Mouse (Mus musculus): ENCODE data around the gene Itgb4. TPM values are rescaled to one million over a fixed set of nuclear protein-coding genes. Genes with fewer than 3 reads are reported as not detected.
"Not testable (repeated sequence)": the region's sequence is repeated elsewhere in the genome, so short reads cannot be mapped to it uniquely, and the experiment has no call there.

The Itgb4 gene
- polyA plus RNA-seq, 1 experiment from 2014 or later, result 10.7 TPM

DNA sequence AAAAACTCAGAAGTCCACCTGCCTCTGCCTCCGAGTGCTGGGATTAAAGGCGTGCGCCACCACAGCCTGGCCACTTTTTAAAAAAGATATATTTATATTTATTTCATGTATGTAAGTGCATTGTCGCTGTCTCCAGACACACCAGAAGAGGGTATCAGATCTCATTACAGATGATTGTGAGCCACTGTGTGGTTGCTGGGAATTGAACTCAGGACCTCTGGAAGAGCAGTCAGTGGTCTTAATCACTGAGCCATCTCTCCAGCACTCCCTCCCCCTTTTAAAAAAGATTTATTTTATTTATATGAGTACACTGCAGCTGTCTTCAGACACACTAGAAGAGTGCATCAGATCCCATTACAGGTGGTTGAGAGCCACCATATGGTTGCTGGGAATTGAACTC lies 44.4 kb downstream of the Itgb4 start:
- not testable (repeated sequence) for DNase-seq (ENCODE audit: low spot score); H3K4me1 ChIP-seq (ENCODE audit: control insufficient read depth, insufficient read depth, low read length); H3K4me2 ChIP-seq (ENCODE audit: low read depth, low read length); H3K27me3 ChIP-seq (replicated peaks; ENCODE audit: control insufficient read depth, insufficient read depth, low read length); H3K4me3 ChIP-seq (ENCODE audit: low read depth, low read length); ATAC-seq (ENCODE audit: low read depth); H3K27ac ChIP-seq (replicated peaks; ENCODE audit: low read depth, low read length); H3K9me3 ChIP-seq (ENCODE audit: control insufficient read depth, low read length); H3K9ac ChIP-seq (ENCODE audit: low read depth, low read length)
- WGBS, result 89% methylated on average over 4 of the region's 4 CpGs
- peaks cover 28% of the 10 kb centered on the region for H3K36me3 ChIP-seq (ENCODE audit: control insufficient read depth, insufficient read depth, low read length)

DNA sequence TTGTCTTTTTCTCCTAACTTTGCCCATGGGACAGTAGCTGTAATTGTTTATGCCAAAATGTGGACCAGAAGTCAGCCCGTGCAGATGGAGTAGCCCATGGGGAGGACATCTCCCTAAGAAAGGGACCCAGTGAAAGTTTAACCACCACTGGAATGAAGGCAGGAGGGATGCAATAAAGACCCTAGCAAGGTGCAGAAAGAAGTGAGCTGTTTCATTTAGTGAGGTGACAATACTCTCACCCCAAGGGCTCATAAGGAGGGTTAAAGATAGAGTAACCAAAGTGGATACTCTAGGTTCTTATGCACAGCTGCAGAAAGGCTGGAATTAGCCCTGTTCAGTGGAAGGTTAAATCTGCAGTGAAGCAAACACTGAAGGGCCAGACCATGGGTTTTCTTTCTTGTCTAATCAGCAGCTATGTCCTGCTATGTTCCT lies 44.9 kb downstream of the Itgb4 start:
- no peak overlapping the region for H3K4me3 ChIP-seq (ENCODE audit: low read depth, low read length)
- 48% methylated on average over 1 of the region's 1 CpGs for WGBS
- H3K9ac ChIP-seq (ENCODE audit: low read depth, low read length), result no peak overlapping the region
- H3K9me3 ChIP-seq (ENCODE audit: control insufficient read depth, low read length), result no peaks in the 10 kb centered on the region
- H3K4me1 ChIP-seq (ENCODE audit: control insufficient read depth, insufficient read depth, low read length), result no peaks in the 10 kb centered on the region
- no peak overlapping the region for H3K4me2 ChIP-seq (ENCODE audit: low read depth, low read length)
- H3K27me3 ChIP-seq (replicated peaks; ENCODE audit: control insufficient read depth, insufficient read depth, low read length), result no peaks in the 10 kb centered on the region
- no peak for DNase-seq (ENCODE audit: low spot score)
- ATAC-seq (ENCODE audit: low read depth), result no peak
- H3K27ac ChIP-seq (replicated peaks; ENCODE audit: low read depth, low read length), result no peak overlapping the region
- H3K36me3 ChIP-seq (ENCODE audit: control insufficient read depth, insufficient read depth, low read length), result peaks cover 28% of the 10 kb centered on the region

DNA sequence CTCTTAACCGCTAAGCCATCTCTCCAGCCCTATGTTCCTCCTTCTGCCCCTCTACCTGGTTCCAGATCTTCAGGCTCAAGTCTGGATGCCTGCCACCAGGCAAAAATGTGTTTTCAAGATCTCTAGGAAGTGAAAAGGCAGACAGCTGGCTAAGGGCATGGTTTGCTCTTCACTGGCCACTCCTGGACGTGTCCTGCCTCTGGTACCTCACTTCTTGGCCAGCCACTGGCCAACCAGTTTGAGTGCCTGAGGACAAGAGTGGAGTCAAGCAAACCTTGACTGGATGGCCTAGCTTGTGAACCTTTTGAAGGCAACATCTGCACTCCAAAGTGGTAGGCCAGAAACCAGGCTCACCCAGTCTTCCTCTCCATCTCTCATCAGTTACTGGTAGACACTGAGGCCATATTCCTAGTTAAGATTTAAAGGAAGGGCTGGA lies 45.5 kb downstream of the Itgb4 start:
- Histone ChIP-seq H3K9me3 (ENCODE audit: control insufficient read depth, low read length) (no peaks in the 10 kb centered on the region), H3K4me3 (ENCODE audit: low read depth, low read length) (no peak overlapping the region), H3K27me3 (replicated peaks; ENCODE audit: control insufficient read depth, insufficient read depth, low read length) (no peaks in the 10 kb centered on the region), H3K4me1 (ENCODE audit: control insufficient read depth, insufficient read depth, low read length) (no peaks in the 10 kb centered on the region), H3K27ac (replicated peaks; ENCODE audit: low read depth, low read length) (no peak overlapping the region; the same call in 1 of the 2 replicates), H3K9ac (ENCODE audit: low read depth, low read length) (no peak overlapping the region), H3K4me2 (ENCODE audit: low read depth, low read length) (no peak overlapping the region), H3K36me3 (ENCODE audit: control insufficient read depth, insufficient read depth, low read length) (peaks cover 28% of the 10 kb centered on the region)
- ATAC-seq (ENCODE audit: low read depth) (no peak), DNase-seq (ENCODE audit: low spot score) (no peak)
- WGBS, result 66% methylated on average over 2 of the region's 2 CpGs

DNA sequence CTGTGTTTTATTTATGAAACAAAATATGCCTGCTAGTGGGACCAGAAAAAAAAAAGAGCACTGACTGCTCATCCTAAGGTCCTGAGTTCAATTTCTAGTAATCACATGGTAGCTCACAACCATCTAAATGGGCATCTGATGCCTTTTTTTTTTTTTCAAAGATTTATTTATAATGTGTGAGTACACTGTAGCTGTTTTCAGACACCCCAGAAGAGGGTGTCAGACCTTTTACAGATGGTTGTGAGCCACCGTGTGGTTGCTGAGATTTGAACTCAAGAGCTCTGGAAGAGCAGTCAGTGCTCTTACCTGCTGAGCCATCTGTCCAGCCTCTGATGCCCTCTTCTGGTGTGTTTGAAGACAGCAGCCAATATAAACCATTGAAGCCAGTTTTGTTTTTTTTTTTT lies 46.0 kb downstream of the Itgb4 start:
- Histone ChIP-seq H3K4me2 (ENCODE audit: low read depth, low read length) (no peak overlapping the region), H3K9me3 (ENCODE audit: control insufficient read depth, low read length) (no peaks in the 10 kb centered on the region), H3K4me3 (ENCODE audit: low read depth, low read length) (no peak overlapping the region), H3K27ac (replicated peaks; ENCODE audit: low read depth, low read length) (no peak overlapping the region), H3K27me3 (replicated peaks; ENCODE audit: control insufficient read depth, insufficient read depth, low read length) (no peaks in the 10 kb centered on the region), H3K36me3 (ENCODE audit: control insufficient read depth, insufficient read depth, low read length) (peaks cover 28% of the 10 kb centered on the region), H3K4me1 (ENCODE audit: control insufficient read depth, insufficient read depth, low read length) (no peaks in the 10 kb centered on the region), H3K9ac (ENCODE audit: low read depth, low read length) (no peak overlapping the region)
- DNase-seq (ENCODE audit: low spot score) (no peak), ATAC-seq (ENCODE audit: low read depth) (no peak)
- WGBS, result 46% methylated on average over 1 of the region's 1 CpGs

DNA sequence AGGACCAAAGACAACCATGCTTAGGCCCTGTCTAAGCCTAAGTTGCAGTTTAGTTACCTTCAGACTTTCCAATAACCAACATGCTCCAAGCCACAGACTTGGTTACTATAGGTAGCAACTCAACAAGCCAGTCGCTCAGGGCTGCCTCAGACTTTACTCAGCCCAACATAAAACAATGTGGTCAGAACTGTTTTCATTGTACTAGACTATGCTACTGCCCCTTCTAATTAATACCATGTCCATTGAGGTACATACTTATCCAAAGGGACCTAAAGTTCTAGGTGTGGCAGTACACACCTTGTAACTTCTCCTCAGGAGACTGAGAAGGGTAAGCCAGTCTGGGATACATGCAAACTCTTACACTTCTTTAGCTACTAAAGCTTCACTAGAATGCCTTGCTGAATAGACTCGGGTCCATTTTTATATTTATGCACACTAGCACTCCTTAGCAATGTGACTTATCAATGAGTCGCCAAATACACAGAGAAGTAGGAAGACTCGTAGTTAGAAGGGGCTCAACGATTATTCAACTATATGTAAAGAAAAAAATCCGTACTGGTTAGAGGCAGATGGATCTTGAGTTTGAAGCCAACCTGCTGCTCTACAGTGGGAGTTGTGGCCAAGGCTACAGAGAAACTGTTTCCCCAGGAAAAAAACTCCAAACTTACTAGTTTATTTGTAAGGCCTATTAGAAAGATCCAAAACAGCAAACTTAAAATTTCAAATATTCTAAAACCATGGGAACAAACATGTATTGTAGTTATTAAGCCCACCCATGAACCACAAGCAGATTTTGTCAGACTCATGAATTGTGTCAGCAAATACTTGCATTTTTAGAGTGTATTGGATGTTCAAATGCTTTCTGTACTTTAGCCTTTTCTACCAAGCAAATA lies 47.1 kb downstream of the Itgb4 start:
- H3K4me1 ChIP-seq (ENCODE audit: control insufficient read depth, insufficient read depth, low read length), result no peaks in the 10 kb centered on the region
- peak overlapping the region; percentile 33 for H3K4me3 ChIP-seq (ENCODE audit: low read depth, low read length)
- ATAC-seq (ENCODE audit: low read depth), result no peak
- no peaks in the 10 kb centered on the region for H3K27me3 ChIP-seq (replicated peaks; ENCODE audit: control insufficient read depth, insufficient read depth, low read length)
- peaks cover 28% of the 10 kb centered on the region for H3K36me3 ChIP-seq (ENCODE audit: control insufficient read depth, insufficient read depth, low read length)
- H3K4me2 ChIP-seq (ENCODE audit: low read depth, low read length), result peak overlapping the region; percentile 60
- H3K9ac ChIP-seq (ENCODE audit: low read depth, low read length), result 0 out of 2 replicates have a peak overlapping the region, but pooled peaks have one; percentile 25
- no peak for DNase-seq (ENCODE audit: low spot score)
- no peak overlapping the region for H3K27ac ChIP-seq (replicated peaks; ENCODE audit: low read depth, low read length)
- WGBS, result 75% methylated on average over 6 of the region's 6 CpGs
- no peaks in the 10 kb centered on the region for H3K9me3 ChIP-seq (ENCODE audit: control insufficient read depth, low read length)

DNA sequence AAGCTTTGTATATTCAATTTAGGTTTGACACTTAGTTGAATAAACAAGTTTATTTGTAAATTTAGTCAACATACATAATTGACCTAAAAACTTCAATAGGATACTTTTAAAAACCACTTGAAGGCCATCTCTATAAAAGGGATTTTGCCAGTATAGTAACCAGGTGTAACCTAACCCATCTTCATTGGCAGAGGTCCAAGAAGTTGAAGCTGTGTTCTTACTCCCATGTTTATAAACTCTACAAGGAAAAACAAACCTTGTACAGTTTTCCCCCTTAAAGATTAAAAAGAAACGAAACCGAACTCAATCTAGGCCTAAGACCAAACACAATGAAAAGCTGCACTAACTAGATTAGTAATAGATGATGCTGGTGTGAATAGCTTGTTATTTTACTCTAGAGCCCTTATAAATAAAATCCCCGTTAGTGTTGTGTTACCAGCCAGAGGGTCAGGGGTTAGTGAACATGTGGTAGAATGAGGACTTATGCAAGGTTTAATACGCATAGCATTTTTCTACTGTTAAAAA lies 47.8 kb downstream of the Itgb4 start:
- DNase-seq (ENCODE audit: low spot score) (peak; percentile 33), ATAC-seq (ENCODE audit: low read depth) (no peak)
- H3K4me1 ChIP-seq (ENCODE audit: control insufficient read depth, insufficient read depth, low read length), result no peaks in the 10 kb centered on the region
- peak overlapping the region; percentile 60 for H3K4me2 ChIP-seq (ENCODE audit: low read depth, low read length)
- no peaks in the 10 kb centered on the region for H3K27me3 ChIP-seq (replicated peaks; ENCODE audit: control insufficient read depth, insufficient read depth, low read length)
- WGBS, result 41% methylated on average over 4 of the region's 4 CpGs
- H3K36me3 ChIP-seq (ENCODE audit: control insufficient read depth, insufficient read depth, low read length), result peaks cover 28% of the 10 kb centered on the region
- H3K9me3 ChIP-seq (ENCODE audit: control insufficient read depth, low read length), result no peaks in the 10 kb centered on the region
- H3K27ac ChIP-seq (replicated peaks; ENCODE audit: low read depth, low read length), result no peak overlapping the region
- H3K4me3 ChIP-seq (ENCODE audit: low read depth, low read length), result peak overlapping the region; percentile 33
- peak overlapping the region; percentile 19 for H3K9ac ChIP-seq (ENCODE audit: low read depth, low read length)

DNA sequence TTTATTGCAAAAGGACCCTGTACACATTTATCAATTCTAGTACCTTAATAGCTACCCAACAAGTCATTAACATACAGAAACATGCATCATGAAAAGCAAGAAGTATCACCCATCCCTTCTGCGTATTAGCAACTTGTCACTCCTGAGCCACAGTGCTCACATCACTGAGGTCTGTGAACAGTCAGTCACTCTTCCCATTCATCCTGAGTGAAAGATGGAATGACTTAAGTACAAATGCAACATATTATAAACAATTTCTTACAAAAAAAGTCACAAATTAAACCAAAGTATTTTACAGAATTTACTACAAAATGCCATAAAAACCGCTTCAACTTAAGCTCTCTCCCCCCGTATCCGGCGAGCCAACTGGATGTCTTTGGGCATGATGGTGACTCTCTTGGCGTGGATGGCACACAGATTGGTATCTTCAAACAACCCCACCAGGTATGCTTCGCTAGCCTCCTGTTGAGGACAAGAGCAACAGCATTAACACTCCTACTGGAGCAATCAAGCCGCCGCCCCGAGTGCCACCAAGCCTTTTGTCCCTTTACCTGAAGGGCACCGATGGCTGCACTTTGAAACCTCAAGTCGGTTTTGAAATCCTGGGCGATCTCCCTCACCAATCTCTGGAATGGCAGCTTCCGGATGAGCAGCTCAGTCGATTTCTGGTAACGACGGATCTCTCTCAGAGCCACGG lies 48.7 kb downstream of the Itgb4 start:
- Histone ChIP-seq H3K27ac (replicated peaks; ENCODE audit: low read depth, low read length) (peak overlapping the region; percentile 99), H3K36me3 (ENCODE audit: control insufficient read depth, insufficient read depth, low read length) (peaks cover 28% of the 10 kb centered on the region), H3K4me2 (ENCODE audit: low read depth, low read length) (peak overlapping the region; percentile 60), H3K9ac (ENCODE audit: low read depth, low read length) (peak overlapping the region; percentile 99), H3K4me3 (ENCODE audit: low read depth, low read length) (peak overlapping the region; percentile 92)
- H3K27me3 ChIP-seq (replicated peaks; ENCODE audit: control insufficient read depth, insufficient read depth, low read length); H3K9me3 ChIP-seq (ENCODE audit: control insufficient read depth, low read length); DNase-seq (ENCODE audit: low spot score); H3K4me1 ChIP-seq (ENCODE audit: control insufficient read depth, insufficient read depth, low read length); ATAC-seq (ENCODE audit: low read depth): not testable (repeated sequence)
- WGBS, result 6% methylated on average over 12 of the region's 18 CpGs

DNA sequence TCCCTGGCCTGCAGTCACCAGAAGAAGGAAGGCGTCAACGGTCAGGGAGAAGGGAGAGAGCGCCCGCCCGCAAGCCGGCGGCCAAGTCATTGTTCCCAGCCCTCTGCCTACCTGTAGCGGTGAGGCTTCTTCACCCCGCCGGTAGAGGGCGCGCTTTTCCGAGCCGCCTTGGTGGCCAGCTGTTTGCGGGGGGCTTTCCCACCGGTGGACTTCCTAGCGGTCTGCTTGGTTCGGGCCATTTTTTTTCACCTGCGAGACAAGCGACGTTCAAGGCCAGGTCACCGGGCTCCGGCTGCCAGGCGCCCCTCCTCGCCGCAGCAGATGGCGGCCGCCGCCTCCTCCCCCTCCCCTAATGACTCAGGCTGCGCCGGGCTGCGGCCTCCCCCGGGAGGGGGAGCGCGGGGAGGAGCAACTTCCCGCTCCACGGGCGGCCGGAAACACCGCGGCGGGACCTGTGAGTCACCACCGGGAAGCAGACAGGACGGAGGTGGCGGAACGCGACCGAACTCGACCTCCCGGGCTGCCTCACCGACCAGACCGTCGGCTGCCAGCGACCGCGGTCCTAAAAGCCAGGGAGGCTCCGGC lies 49.4 kb downstream of the Itgb4 start:
- peak overlapping the region; percentile 50 for H3K4me2 ChIP-seq (ENCODE audit: low read depth, low read length)
- ATAC-seq (ENCODE audit: low read depth) (peak; percentile 53), DNase-seq (ENCODE audit: low spot score) (peak; percentile 86)
- H3K27me3 ChIP-seq (replicated peaks; ENCODE audit: control insufficient read depth, insufficient read depth, low read length), result no peaks in the 10 kb centered on the region
- peak overlapping the region; percentile 99 for H3K27ac ChIP-seq (replicated peaks; ENCODE audit: low read depth, low read length)
- H3K4me3 ChIP-seq (ENCODE audit: low read depth, low read length), result peak overlapping the region; percentile 92
- peaks cover 28% of the 10 kb centered on the region for H3K36me3 ChIP-seq (ENCODE audit: control insufficient read depth, insufficient read depth, low read length)
- peak overlapping the region; percentile 99 for H3K9ac ChIP-seq (ENCODE audit: low read depth, low read length)
- H3K4me1 ChIP-seq (ENCODE audit: control insufficient read depth, insufficient read depth, low read length), result no peaks in the 10 kb centered on the region
- no peaks in the 10 kb centered on the region for H3K9me3 ChIP-seq (ENCODE audit: control insufficient read depth, low read length)
- 0% methylated on average over 17 of the region's 57 CpGs for WGBS

Measured in embryonic facial prominence, embryonic 14.5 days (tissue).